Mouse (Mus musculus) liver, embryonic 11.5 days (tissue): ENCODE measurements around the gene Ggcx. TPM values are rescaled to one million over a fixed set of nuclear protein-coding genes. Genes with fewer than 3 reads are reported as not detected.
"Not testable (repeated sequence)": the region's sequence is repeated elsewhere in the genome, so short reads cannot be mapped to it uniquely, and the experiment has no call there.

ENCODE experiments used
- ATAC-seq: fragments of 200-750 bp; cut with Nextera tagmentation; replicated peaks from 2 replicates; pipeline ENCODE4 v1.8.0; 2017; ENCODE audit warnings: moderate number of reproducible peaks, mild to moderate bottlenecking, moderate TSS enrichment, moderate library complexity; ENCODE audit not compliant: low FRiP score
- DNase-seq: peaks from one replicate; pipeline ENCODE4 v3.0.0-alpha.2; 2017; ENCODE audit warnings: low spot score
- H3K27ac ChIP-seq: fragments of 300-500 bp; sonication (generic); 2 replicates; pipeline ENCODE4 v1.5.1; 2014; ENCODE audit warnings: mild to moderate bottlenecking, low read depth, low read length, control low read depth
- H3K27me3 ChIP-seq: fragments of 300-500 bp; sonication (generic); replicated peaks from 2 replicates; pipeline ENCODE4 v1.6.1; 2014; ENCODE audit warnings: low read length, mixed read lengths; ENCODE audit not compliant: control insufficient read depth, insufficient read depth
- H3K36me3 ChIP-seq: fragments of 300-500 bp; sonication (generic); 2 replicates; pipeline ENCODE4 v1.6.1; 2014; ENCODE audit warnings: mild to moderate bottlenecking, low read length, moderate library complexity, mixed read lengths; ENCODE audit not compliant: control insufficient read depth, insufficient read depth
- H3K4me1 ChIP-seq: fragments of 300-500 bp; sonication (generic); replicated peaks from 2 replicates; pipeline ENCODE4 v1.6.1; 2014; ENCODE audit warnings: low read length, mixed read lengths; ENCODE audit not compliant: control insufficient read depth, insufficient read depth
- H3K4me2 ChIP-seq: fragments of 300-500 bp; sonication (generic); 2 replicates; pipeline ENCODE4 v1.6.1; 2014; ENCODE audit warnings: mild to moderate bottlenecking, control low read depth, moderate library complexity
- H3K4me3 ChIP-seq: fragments of 300-500 bp; sonication (generic); 2 replicates; pipeline ENCODE4 v1.5.1; 2014; ENCODE audit warnings: low read depth, low read length, control low read depth
- H3K9ac ChIP-seq: fragments of 300-500 bp; sonication (generic); 2 replicates; pipeline ENCODE4 v1.6.1; 2014; ENCODE audit warnings: low read depth, low read length, control low read depth
- H3K9me3 ChIP-seq: fragments of 300-500 bp; sonication (generic); 2 replicates; pipeline ENCODE4 v1.6.1; 2016; ENCODE audit warnings: low read length, inconsistent platforms, mixed read lengths; ENCODE audit not compliant: control insufficient read depth
- WGBS: fragments of 180-500 bp; shearing (Covaris S2); extraction: QIAGEN DNeasy Blood & Tissue Kit; methylation state at CpG from one replicate; pipeline ENCODE4 v1.1.7; 2014; 5-methylcytosine and 5-hydroxymethylcytosine counted together
- polyA plus RNA-seq: library from polyadenylated mRNA; unstranded; fragments of >200 nt; fragmentation: Nextera tagmentation; extraction: Ambion mirVana; gene quantifications from 2 replicates; pipeline ENCODE4 v1.2.1, GENCODE M21; 2014

Ggcx gene
- polyA plus RNA-seq, 1 experiment from 2014 or later, result 26.9 TPM

GRCm38 (mm10) chr6:72454833-72455373 lies 40.8 kb downstream of the Ggcx start:
- Histone ChIP-seq H3K9me3 (no peaks in the 10 kb centered on the region), H3K36me3 (no peaks in the 10 kb centered on the region), H3K27me3 (no peaks in the 10 kb centered on the region), H3K4me1 (peaks cover 19% of the 10 kb centered on the region), H3K4me3 (no peak overlapping the region), H3K27ac (no peak overlapping the region; the same call in 1 of the 2 replicates), H3K4me2 (no peak overlapping the region), H3K9ac (no peak overlapping the region)
- DNase-seq (no peak), ATAC-seq (no peak)
- 75% methylated on average over 7 of the region's 7 CpGs for WGBS

GRCm38 (mm10) chr6:72456567-72456966 lies 42.5 kb downstream of the Ggcx start:
- ATAC-seq (0 out of 2 replicates have a peak, but pooled peaks have one; percentile 48), DNase-seq (no peak)
- Histone ChIP-seq H3K9me3 (no peaks in the 10 kb centered on the region), H3K27ac (no peak overlapping the region), H3K36me3 (no peaks in the 10 kb centered on the region), H3K4me3 (no peak overlapping the region), H3K27me3 (no peaks in the 10 kb centered on the region), H3K4me2 (no peak overlapping the region), H3K4me1 (peaks cover 25% of the 10 kb centered on the region), H3K9ac (no peak overlapping the region)
- WGBS, result 53% methylated on average over 4 of the region's 4 CpGs

- WGBS, result 66% methylated on average over 7 of the region's 7 CpGs
- Histone ChIP-seq H3K9me3 (no peaks in the 10 kb centered on the region), H3K4me1 (peaks cover 25% of the 10 kb centered on the region), H3K27me3 (no peaks in the 10 kb centered on the region), H3K4me2 (no peak overlapping the region), H3K4me3 (no peak overlapping the region), H3K9ac (no peak overlapping the region), H3K27ac (0 out of 2 replicates have a peak overlapping the region, but pooled peaks have one; percentile 28), H3K36me3 (no peaks in the 10 kb centered on the region)
- no peak for ATAC-seq
- DNase-seq, result no peak
Measured at GRCm38 (mm10) chr6:72458418-72458817, 44.3 kb downstream of the Ggcx start.

DNA sequence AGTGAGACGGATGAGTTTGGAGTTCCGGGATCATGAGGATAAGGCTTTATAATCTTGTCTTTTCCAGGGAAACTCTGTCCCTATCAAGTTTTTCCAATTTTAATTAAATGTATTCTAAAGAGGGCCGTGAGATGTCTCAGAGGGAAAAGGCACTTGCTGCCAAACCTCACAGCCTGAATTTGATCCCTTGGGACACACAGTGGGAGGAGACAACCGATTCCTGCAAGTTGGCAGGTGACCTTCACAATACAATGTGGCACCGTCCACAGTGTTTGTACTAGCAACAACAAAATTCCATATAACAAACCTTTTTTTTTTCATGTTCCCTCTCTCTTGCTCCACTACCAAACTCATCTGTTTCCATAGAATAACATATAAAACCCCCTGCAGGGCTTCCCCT lies 44.8 kb downstream of the Ggcx start:
- no peak overlapping the region for H3K27ac ChIP-seq
- H3K4me3 ChIP-seq, result no peak overlapping the region
- no peak overlapping the region for H3K9ac ChIP-seq
- H3K4me2 ChIP-seq, result no peak overlapping the region
- peaks cover 24% of the 10 kb centered on the region for H3K4me1 ChIP-seq
- WGBS, result 64% methylated on average over 5 of the region's 5 CpGs
- H3K9me3 ChIP-seq, result no peaks in the 10 kb centered on the region
- H3K36me3 ChIP-seq, result no peaks in the 10 kb centered on the region
- no peaks in the 10 kb centered on the region for H3K27me3 ChIP-seq
- ATAC-seq (no peak), DNase-seq (no peak)

- H3K4me3 ChIP-seq, result no peak overlapping the region
- H3K9ac ChIP-seq, result no peak overlapping the region
- ATAC-seq (no peak), DNase-seq (no peak)
- no peaks in the 10 kb centered on the region for H3K27me3 ChIP-seq
- H3K27ac ChIP-seq, result no peak overlapping the region
- H3K4me1 ChIP-seq, result peaks cover 20% of the 10 kb centered on the region
- no peaks in the 10 kb centered on the region for H3K9me3 ChIP-seq
- WGBS, result 52% methylated on average over 9 of the region's 9 CpGs
- no peak overlapping the region for H3K4me2 ChIP-seq
- H3K36me3 ChIP-seq, result no peaks in the 10 kb centered on the region
Measured at GRCm38 (mm10) chr6:72460036-72460801, 46.1 kb downstream of the Ggcx start.

DNA sequence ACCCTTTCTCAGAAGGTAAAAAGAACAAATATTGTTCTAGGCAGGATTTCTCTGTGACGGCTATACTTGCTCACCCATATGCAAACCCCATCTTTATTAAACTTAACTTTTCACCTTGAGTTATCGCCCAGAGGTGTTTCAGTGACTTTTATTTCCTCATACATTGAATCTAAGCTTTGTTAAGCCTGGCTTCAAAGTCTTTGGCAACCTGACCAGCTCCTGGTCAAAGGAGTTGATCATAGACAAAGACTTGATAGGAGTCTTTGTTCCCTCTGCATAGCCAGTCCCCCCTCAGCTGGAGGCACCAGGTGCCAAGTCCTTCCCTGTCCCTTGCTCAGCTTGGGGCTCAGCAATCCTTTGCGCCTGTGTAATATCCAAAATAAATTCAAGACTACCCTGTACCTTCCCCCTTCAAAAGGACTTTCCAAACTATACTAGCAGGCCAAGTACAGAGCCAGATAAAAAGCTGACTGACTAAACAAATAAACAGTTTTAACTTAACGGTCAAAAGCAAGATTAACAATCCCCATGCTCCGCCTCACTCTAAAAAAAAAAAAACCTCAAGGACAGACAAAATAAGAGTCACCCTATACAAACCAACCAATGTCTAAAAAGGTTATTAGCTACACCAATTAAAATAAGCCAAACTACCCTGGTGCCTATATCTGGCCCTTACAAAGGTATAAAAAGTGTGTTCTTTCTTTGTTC lies 48.6 kb downstream of the Ggcx start:
- not testable (repeated sequence) for H3K9me3 ChIP-seq, H3K27ac ChIP-seq, H3K4me2 ChIP-seq, H3K4me3 ChIP-seq, H3K36me3 ChIP-seq, ATAC-seq, H3K9ac ChIP-seq, DNase-seq, H3K27me3 ChIP-seq
- peaks cover 12% of the 10 kb centered on the region for H3K4me1 ChIP-seq
- 78% methylated on average over 5 of the region's 5 CpGs for WGBS

- ATAC-seq, result no peak
- Histone ChIP-seq H3K27me3 (no peaks in the 10 kb centered on the region), H3K9me3 (no peaks in the 10 kb centered on the region), H3K4me3 (no peak overlapping the region), H3K4me1 (peaks cover 4% of the 10 kb centered on the region; the same call in 1 of the 2 replicates), H3K36me3 (no peaks in the 10 kb centered on the region), H3K4me2 (no peak overlapping the region), H3K9ac (no peak overlapping the region), H3K27ac (no peak overlapping the region)
- 72% methylated on average over 8 of the region's 8 CpGs for WGBS
- no peak for DNase-seq
Measured at GRCm38 (mm10) chr6:72465361-72466157, 51.5 kb downstream of the Ggcx start.

DNA sequence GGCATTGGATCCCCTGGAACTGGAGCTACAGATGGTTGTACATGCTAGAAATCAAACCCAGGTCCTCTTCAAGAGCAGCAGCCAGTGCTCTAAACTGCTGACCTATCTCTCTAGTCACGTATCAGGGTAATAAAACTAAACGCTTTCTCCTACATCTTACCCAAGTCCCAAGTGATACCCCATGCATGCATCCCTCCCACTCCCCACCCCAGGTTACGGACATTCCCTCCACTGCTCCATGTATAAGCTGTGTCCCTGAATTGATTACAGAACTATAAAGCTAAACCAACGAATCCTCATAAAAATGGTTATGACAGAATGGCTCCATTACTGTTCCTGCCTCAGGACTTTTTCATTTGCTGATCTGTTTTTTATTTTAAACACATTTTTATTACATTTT lies 52.1 kb downstream of the Ggcx start:
- Histone ChIP-seq H3K4me1 (peaks cover 4% of the 10 kb centered on the region; the same call in 1 of the 2 replicates), H3K36me3 (no peaks in the 10 kb centered on the region), H3K9ac (no peak overlapping the region), H3K4me2 (no peak overlapping the region), H3K4me3 (no peak overlapping the region), H3K9me3 (no peaks in the 10 kb centered on the region), H3K27me3 (no peaks in the 10 kb centered on the region), H3K27ac (no peak overlapping the region)
- ATAC-seq, result no peak
- no peak for DNase-seq
- 87% methylated on average over 4 of the region's 4 CpGs for WGBS
